Mouse (Mus musculus) hindbrain, embryonic 10.5 days (tissue): ENCODE measurements around the gene Piezo1. TPM values are rescaled to one million over a fixed set of nuclear protein-coding genes. Genes with fewer than 3 reads are reported as not detected.

Source experiments
- DNase-seq: peaks from one replicate; pipeline ENCODE4 v3.0.0-alpha.2; 2017; ENCODE audit warnings: low spot score
- H3K27ac ChIP-seq: fragments of 300-500 bp; sonication (generic); 2 replicates; pipeline ENCODE4 v1.5.1; 2016; ENCODE audit warnings: mild to moderate bottlenecking, moderate library complexity
- H3K27me3 ChIP-seq: fragments of 300-500 bp; sonication (generic); 2 replicates; pipeline ENCODE4 v1.6.1; 2016; ENCODE audit warnings: mild to moderate bottlenecking; ENCODE audit not compliant: poor library complexity, insufficient read depth, severe bottlenecking
- H3K36me3 ChIP-seq: fragments of 300-500 bp; sonication (generic); 2 replicates; pipeline ENCODE4 v1.6.1; 2016; ENCODE audit warnings: mild to moderate bottlenecking, moderate library complexity
- H3K4me1 ChIP-seq: fragments of 300-500 bp; sonication (generic); replicated peaks from 2 replicates; pipeline ENCODE4 v1.6.1; 2016; ENCODE audit warnings: mild to moderate bottlenecking
- H3K4me3 ChIP-seq: fragments of 300-500 bp; sonication (generic); 2 replicates; pipeline ENCODE4 v1.5.1; 2016; ENCODE audit warnings: mild to moderate bottlenecking, moderate library complexity
- H3K9me3 ChIP-seq: fragments of 300-500 bp; sonication (generic); 2 replicates; pipeline ENCODE4 v1.6.1; 2016; ENCODE audit warnings: mild to moderate bottlenecking, moderate library complexity
- WGBS: fragments of 180-500 bp; shearing (Covaris S2); methylation state at CpG from one replicate; pipeline ENCODE4 v1.1.7; 2016; 5-methylcytosine and 5-hydroxymethylcytosine counted together
- polyA plus RNA-seq: library from polyadenylated mRNA; unstranded; fragments of >200 nt; fragmentation: Nextera tagmentation; extraction: Ambion mirVana; gene quantifications from 2 replicates; pipeline ENCODE4 v1.2.1, GENCODE M21; 2016

Gene Piezo1
- polyA plus RNA-seq, 1 experiment from 2014 or later: 6.5 TPM

GRCm38 (mm10) chr8:122567361-122568108 is 16.4 kb upstream of the Piezo1 start, which contains the start of gene Cdt1:
TSS of gene Cdt1 (plus strand) at chr8:122568015.
- Histone ChIP-seq H3K4me3 (peak within 1 kb of the TSS; percentile 95), H3K27me3 (no peaks in the 10 kb centered on the region), H3K9me3 (no peaks in the 10 kb centered on the region), H3K4me1 (peaks cover 42% of the 10 kb centered on the region), H3K36me3 (peaks cover 48% of the 10 kb centered on the region), H3K27ac (peak within 1 kb of the TSS; percentile 96)
- peak; percentile 97 for DNase-seq
- under 1% methylated on average over 62 of the region's 62 CpGs for whole genome bisulfite sequencing

GRCm38 (mm10) chr8:122566766-122567165 is 15.6 kb upstream of the Piezo1 start:
- DNase-seq: no peak
- peak overlapping the region; percentile 95 for H3K4me3 ChIP-seq
- 45% methylated on average over 6 of the region's 6 CpGs for WGBS
- H3K27ac ChIP-seq: peak overlapping the region; percentile 96
- no peaks in the 10 kb centered on the region for H3K9me3 ChIP-seq
- no peaks in the 10 kb centered on the region for H3K27me3 ChIP-seq
- H3K4me1 ChIP-seq: peaks cover 34% of the 10 kb centered on the region
- H3K36me3 ChIP-seq: peaks cover 40% of the 10 kb centered on the region

DNA sequence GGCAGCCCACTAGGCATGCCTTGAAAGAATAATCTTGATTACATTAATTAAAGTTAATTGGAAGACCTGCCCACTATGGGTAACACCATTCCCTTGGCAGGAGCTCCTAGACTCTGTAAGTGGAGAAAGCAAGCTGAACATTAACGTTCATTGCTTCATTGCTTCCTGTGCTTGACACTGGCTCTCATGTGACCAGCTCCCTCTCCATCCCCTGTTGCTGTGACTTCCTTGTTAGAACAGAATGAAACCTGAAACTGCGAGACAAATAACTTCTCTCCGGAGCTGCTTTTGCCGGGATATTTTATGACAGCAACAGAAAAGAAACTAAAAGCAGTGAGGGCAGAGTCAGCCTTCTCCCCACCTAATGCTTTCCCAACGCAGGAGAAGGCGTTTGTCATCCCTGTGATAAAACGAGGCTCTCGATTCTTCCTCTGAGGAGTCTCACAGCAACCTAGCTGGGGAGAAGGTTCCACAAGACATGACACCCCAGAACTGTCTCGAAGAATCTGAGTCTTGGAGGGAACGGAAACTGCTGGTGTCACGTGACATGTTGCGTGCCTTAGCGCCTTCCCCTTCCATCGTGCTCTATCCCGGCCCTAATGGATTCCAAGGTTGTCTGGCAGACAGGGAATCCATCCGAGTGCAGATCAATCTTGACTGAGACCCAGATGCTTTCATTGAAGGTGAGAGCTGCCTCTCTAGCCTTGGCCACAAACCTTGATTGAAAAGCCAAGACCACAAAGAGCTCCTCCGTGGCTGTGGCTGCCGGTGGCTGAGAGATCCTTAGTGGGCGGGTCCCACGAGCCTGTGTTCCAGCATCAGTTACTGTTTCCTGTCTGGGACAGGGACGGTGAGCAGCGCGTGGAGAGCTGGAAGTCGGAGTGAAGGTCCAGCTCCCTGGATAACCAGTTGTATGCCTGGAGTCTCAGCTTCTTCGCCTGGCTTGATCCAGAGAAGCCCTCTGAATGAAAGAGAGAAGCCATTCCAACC is 13.5 kb upstream of the Piezo1 start:
- Histone ChIP-seq H3K36me3 (peaks cover 19% of the 10 kb centered on the region), H3K4me3 (no peak overlapping the region), H3K9me3 (no peaks in the 10 kb centered on the region), H3K4me1 (peaks cover 29% of the 10 kb centered on the region), H3K27ac (no peak overlapping the region), H3K27me3 (no peaks in the 10 kb centered on the region)
- DNase-seq: no peak
- WGBS: 86% methylated on average over 25 of the region's 25 CpGs

GRCm38 (mm10) chr8:122561199-122561598 is 10.1 kb upstream of the Piezo1 start:
- Histone ChIP-seq H3K27ac (no peak overlapping the region), H3K4me1 (peaks cover 26% of the 10 kb centered on the region), H3K4me3 (no peak overlapping the region), H3K27me3 (no peaks in the 10 kb centered on the region), H3K9me3 (no peaks in the 10 kb centered on the region), H3K36me3 (0 out of 2 replicates have a peak, but pooled peaks cover 10% of the 10 kb centered on the region)
- no peak for DNase-seq
- whole genome bisulfite sequencing: 87% methylated on average over 5 of the region's 5 CpGs

GRCm38 (mm10) chr8:122558671-122559349 is 7.7 kb upstream of the Piezo1 start:
- H3K27me3 ChIP-seq: no peaks in the 10 kb centered on the region
- 16% methylated on average over 12 of the region's 12 CpGs for WGBS
- no peak overlapping the region for H3K4me3 ChIP-seq
- no peaks in the 10 kb centered on the region for H3K36me3 ChIP-seq
- peaks cover 26% of the 10 kb centered on the region for H3K4me1 ChIP-seq
- DNase-seq: peak; percentile 59
- H3K9me3 ChIP-seq: no peaks in the 10 kb centered on the region
- peak overlapping the region; percentile 42; the same call in 1 of the 2 replicates for H3K27ac ChIP-seq

- no peaks in the 10 kb centered on the region for H3K27me3 ChIP-seq
- 45% methylated on average over 10 of the region's 10 CpGs for WGBS
- H3K4me1 ChIP-seq: peaks cover 26% of the 10 kb centered on the region
- no peak overlapping the region for H3K4me3 ChIP-seq
- H3K27ac ChIP-seq: peak overlapping the region; percentile 78
- no peaks in the 10 kb centered on the region for H3K9me3 ChIP-seq
- H3K36me3 ChIP-seq: no peaks in the 10 kb centered on the region
- no peak for DNase-seq
These were observed 6.3 kb upstream of the Piezo1 start for GRCm38 (mm10) chr8:122557248-122558038.

- Histone ChIP-seq H3K9me3 (no peaks in the 10 kb centered on the region), H3K4me3 (no peak overlapping the region; the same call in 1 of the 2 replicates), H3K27ac (peak overlapping the region; percentile 78), H3K27me3 (peaks cover 8% of the 10 kb centered on the region), H3K4me1 (peaks cover 31% of the 10 kb centered on the region), H3K36me3 (no peaks in the 10 kb centered on the region)
- 60% methylated on average over 12 of the region's 12 CpGs for WGBS
- DNase-seq: no peak
These were observed 5.2 kb upstream of the Piezo1 start for GRCm38 (mm10) chr8:122556030-122557009.

DNA sequence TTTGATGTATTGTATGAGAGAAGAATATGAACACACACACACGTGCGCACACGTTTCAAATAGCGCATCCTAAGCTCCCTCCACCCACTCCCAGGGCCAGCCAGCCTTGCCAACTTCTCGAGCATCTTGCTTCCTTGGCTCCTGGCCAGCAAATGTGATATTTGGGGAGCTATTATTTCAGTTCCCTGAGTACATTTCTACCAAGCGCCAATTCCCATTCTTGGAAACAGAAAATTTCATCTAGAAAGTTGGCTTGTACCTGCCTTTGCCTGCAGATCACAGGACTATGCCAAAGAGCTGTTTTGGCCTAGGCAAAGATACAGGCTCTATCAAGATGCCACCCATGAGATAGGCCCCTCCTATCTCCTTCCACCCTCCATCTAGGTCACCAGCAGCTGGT is 3.7 kb upstream of the Piezo1 start:
- no peak for DNase-seq
- H3K9me3 ChIP-seq: no peaks in the 10 kb centered on the region
- no peaks in the 10 kb centered on the region for H3K36me3 ChIP-seq
- H3K4me1 ChIP-seq: peaks cover 46% of the 10 kb centered on the region
- peaks cover 23% of the 10 kb centered on the region for H3K27me3 ChIP-seq
- no peak overlapping the region for H3K27ac ChIP-seq
- 89% methylated on average over 6 of the region's 6 CpGs for WGBS
- no peak overlapping the region for H3K4me3 ChIP-seq

DNA sequence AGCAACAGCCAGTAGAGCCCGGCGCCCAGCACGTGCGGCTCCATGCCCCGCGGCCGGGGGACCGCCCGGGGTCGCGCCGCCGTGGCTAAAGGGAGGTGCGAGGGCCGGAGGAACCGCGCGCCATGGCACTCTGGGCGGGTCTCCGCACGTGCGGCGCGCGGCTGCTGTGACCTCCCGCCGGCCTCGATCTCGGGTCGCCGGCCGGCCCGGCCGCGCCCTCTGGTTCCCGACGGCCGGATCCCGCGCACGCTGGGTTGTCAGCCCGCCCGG is 199 bp downstream of the Piezo1 start:
- Histone ChIP-seq H3K36me3 (no peaks in the 10 kb centered on the region), H3K27ac (peak overlapping the region; percentile 91), H3K27me3 (peaks cover 38% of the 10 kb centered on the region), H3K9me3 (no peaks in the 10 kb centered on the region), H3K4me3 (peak overlapping the region; percentile 65), H3K4me1 (peaks cover 52% of the 10 kb centered on the region)
- no peak for DNase-seq
- under 1% methylated on average over 43 of the region's 43 CpGs for WGBS

GRCm38 (mm10) chr8:122550234-122550994 is 715 bp downstream of the Piezo1 start:
- peak overlapping the region; percentile 91 for H3K27ac ChIP-seq
- H3K4me1 ChIP-seq: peaks cover 52% of the 10 kb centered on the region
- peak; percentile 66 for DNase-seq
- H3K9me3 ChIP-seq: no peaks in the 10 kb centered on the region
- H3K4me3 ChIP-seq: peak overlapping the region; percentile 65
- no peaks in the 10 kb centered on the region for H3K36me3 ChIP-seq
- WGBS: 3% methylated on average over 52 of the region's 52 CpGs
- peaks cover 38% of the 10 kb centered on the region for H3K27me3 ChIP-seq
